Mouse (Mus musculus) frontal cortex, postnatal 14 days (tissue): Measurements from ENCODE around the gene Acta2.

Source experiments
- DNase-seq, 2 experiments: peaks; one replicate each; pipeline ENCODE4 v3.0.0; 2022; ENCODE audit warnings: low spot score in 2 of 2

Gene Acta2

GRCm38 (mm10) chr19:34254880-34255681 is at the start of gene Acta2:
Gene Acta2, minus strand, starts transcription at chr19:34255590.
- DNase-seq: no peak

DNA sequence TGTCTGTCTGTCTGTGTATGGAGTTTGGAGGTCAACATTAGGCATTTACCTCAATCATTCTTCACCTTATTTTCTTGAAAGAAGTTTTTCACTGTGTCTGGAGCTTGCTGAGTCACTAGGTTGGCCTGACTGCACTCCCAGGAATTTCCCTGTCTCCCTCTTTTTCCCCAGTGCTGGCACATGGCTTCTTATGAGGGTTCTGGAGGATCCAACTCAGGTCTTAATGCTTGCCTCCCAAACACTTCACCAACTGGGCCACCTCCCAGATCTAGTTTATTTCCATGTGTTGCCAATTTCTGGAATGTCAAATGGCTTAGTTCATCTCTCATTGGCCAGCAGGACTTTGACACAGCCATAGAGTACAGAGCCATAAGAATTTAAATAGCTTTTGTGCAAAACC is 49.5 kb upstream of the Acta2 start:
- no peak for DNase-seq

DNA sequence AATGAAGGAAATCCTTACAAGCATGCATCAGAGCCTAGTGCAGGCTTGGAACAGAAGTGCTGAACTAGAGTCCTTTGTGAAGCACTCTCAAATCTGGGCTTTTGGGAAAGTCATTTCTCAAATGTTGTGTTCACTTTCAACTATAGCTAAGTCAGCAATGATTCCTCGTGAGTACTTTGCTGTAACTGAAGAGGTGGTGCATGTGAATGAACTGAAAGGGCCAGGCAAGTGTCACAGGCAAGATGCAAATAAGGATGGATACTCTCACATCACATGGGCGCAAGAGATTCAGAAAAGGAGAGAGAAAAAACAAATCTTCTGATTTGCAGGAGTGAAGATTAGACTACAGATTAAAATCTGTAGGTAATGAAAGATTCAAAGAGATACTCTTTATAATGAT is 45.0 kb upstream of the Acta2 start:
- DNase-seq: no peak

DNA sequence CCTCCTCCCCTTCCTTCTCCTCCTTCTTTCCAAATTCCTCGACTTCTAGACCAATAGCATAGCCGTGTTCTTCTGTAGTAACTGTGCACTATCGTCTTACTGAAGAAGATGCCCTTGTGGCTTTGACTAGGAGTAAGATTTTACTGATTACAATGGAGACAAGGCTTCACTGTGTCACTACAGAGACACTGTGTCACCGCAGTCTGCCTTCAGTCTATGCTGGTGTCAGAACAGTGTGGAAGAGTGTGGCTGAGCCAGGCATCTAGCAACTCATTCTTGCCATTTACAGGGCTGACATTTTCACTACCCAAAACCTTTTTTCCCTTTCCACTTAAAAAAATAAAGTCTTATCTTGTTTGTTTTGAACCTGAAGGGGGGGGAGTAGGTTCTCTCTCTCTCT is 43.8 kb upstream of the Acta2 start:
- DNase-seq: no peak

DNA sequence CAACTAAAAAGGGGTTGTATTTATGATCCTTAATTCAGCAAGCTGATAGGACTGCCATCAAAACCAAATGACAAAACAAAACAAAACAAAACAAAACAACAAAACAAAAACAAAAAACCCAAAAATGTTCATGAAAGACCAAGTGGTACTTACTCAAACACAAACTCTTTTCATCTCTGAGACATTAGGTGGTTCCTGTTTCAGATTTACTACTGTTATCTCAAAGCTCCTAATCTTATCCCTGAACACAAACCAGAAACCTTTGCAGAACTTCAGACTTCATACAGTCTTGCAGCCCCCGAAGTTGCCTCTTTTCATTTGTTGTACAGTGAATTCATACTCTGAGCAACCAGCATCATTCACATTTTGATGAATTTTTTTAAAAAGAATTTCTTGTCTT is 43.1 kb upstream of the Acta2 start:
- no peak for DNase-seq

GRCm38 (mm10) chr19:34295442-34295841 is 40.1 kb upstream of the Acta2 start:
- no peak for DNase-seq

DNA sequence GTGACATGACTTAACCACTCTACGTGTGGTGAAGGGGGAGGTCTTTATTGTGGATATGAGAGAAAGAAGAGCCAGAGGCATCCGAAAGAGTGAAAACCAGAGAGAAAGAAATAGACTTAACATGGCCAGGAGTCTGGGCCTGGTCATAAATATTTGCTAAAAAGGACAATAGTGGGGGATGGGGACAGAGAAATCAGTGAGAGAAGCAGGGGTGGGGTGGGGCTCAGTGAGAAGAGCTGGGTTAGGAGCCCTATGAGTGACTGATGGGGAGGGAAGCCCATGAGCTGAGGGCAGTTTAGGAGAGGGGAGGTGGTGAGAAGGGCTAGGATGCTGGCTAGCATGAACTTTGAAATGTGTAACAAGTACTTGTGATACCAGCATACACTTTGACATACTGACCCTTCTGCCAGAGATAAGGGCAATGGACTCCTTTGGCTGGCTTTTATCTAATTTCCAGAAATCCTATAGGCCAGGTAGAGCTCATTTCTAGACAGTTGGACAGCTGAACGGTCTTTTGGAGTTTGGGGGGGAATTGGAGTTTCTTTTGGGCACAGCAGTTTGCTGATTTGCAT is 38.1 kb upstream of the Acta2 start:
- DNase-seq: no peak

- DNase-seq: no peak
Measured at GRCm38 (mm10) chr19:34292701-34293100, 37.3 kb upstream of the Acta2 start.

GRCm38 (mm10) chr19:34291956-34292355 is 36.6 kb upstream of the Acta2 start:
- no peak for DNase-seq

DNA sequence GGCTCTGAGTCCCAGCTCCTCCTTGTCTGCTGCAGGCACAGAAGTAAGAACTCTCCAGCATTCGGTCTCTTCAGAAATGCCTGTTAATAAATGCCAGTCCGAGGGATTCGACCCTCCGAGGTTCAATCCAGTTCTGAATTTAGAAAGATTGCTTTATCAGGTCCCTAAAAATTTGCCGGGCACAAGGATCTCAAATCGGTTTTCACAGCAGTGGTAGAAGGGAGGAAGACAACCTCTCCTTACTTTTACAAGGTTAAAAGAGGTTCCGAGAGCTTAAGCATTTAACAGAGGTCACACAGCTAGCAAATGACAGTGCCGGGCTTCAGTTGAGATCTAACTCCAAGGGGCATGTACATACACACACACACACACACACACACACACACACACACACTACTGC is 36.0 kb upstream of the Acta2 start:
- no peak for DNase-seq

DNA sequence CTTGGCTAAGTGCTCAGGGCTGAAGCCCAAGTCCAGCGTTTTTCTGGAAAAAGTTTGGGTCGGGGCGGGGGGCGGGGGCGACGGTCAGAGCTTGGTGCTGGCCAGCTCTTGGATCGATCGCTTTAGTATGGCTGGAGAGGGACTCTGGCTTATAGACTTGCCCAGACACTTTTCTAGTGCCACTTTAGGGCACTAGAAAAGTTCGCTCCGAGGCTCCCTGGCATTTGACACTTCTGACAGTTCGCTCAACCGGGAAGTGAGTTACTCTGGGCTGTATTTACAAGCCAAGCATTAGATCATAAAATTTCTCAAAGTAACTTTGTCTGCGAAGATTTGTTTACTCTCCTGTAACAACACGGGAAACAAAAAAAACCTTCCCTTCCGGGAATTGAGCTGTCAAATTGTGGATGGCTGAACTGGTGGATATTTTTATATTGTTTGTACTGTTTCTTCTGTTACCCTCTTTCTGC is 35.5 kb upstream of the Acta2 start:
- DNase-seq: no peak

DNA sequence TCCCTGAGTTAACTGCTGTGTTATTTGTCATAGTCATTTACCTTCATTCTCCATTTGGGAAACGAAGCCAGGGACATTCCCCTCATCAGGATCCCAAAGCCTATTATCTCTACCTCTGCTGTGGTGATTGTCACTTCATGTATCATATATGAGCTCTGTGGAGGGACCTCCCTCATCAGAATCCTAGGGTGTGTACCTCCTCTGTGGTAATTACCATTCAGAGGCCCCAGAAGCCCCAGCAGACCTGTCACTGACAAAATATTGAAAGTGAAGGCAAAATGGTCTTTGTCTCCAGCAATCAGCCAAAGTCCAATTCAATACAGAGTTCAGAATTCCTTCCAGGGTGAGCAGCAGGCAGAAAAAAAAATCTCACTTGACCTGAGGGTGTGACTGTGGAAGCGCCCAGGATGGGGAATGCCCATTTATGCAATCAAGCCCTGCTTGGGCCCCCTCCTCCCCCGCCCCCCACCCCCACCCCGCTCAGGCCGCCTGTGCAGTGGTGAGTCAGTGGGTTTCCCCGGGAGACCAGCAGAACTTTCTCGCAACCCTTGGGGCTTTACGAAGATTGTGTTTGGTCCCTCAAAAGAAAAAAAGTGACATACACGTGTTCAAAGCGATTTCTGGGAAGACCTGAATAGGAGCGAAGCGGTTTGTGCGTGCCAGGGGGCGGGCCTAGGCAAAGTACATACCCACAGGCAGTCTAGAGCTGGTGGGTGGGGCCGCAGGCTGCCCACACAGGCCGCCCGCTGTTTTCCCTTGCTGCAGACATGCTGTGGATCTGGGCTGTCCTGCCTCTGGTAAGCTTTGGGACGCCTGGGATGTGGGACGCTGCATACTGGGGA is 34.8 kb upstream of the Acta2 start, which contains the start of gene Fas:
Gene Fas (plus strand): TSS at position 719 of the 842 bp plus-strand sequence.
- peak; percentile 8 to 12 for DNase-seq

DNA sequence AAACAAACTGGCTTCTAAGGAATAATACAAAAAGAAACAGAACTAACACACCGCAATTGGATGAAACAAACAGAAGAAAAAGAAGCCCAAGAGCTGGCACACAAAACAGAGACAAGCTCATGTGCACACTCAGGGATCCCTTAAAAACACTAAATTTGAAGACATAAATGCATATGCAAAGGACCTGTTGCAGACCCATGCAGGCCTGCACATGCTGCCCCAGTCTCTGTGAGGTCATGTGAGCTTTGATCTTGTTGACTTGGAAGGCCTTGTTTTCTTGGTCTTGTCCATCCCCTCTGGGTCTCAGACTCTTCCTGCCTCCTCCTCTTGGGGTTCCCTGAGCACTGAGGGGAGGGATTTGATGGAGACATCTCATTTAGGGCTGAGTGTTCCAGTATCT is 33.3 kb upstream of the Acta2 start:
- DNase-seq: no peak

- no peak for DNase-seq
Measured at GRCm38 (mm10) chr19:34287656-34288415, 32.4 kb upstream of the Acta2 start.

- DNase-seq: no peak
Measured at GRCm38 (mm10) chr19:34287221-34287620, 31.8 kb upstream of the Acta2 start.

DNA sequence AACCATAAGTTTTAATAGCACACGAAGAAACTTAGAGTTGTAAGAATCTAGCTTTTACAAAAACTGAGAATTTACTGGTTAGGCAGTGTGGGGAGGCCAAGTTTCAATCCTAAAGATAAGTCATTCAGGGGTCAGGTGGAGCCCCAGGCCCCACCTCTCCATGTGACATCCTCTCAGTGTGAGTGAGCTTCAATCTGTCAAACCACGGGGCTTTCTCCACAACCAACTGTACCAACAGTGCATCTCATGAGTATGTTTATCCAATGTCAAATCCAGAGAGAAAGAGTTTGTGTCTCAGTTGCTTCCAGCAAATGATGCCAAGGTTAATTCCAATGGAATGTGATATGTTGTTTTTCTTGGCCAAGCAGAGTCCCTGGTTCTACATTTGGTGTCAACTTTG is 29.4 kb upstream of the Acta2 start:
- DNase-seq: no peak

- no peak for DNase-seq
Measured at GRCm38 (mm10) chr19:34284383-34284782, 29.0 kb upstream of the Acta2 start.

- no peak for DNase-seq
Measured at GRCm38 (mm10) chr19:34283614-34284013, 28.2 kb upstream of the Acta2 start.

DNA sequence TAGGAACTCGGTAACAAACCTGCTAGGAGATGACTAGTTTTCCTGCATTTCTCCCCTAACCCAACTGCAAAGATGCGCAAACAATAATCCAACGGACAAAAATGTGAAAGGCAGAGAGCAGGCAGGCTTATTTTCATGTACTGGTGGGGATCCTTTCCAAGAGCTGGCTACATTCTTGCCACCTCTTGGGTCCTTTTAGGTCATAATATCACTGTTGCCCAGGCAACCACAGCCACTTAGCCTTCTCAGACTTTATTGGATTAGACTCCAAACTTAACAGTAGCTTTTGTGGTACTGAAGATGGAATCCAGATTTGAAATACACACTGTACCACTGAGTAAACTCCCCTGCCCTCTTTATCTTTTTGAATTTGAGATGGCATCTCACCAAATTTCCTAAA is 22.7 kb upstream of the Acta2 start:
- no peak for DNase-seq

- no peak for DNase-seq
Measured at GRCm38 (mm10) chr19:34273073-34273472, 17.7 kb upstream of the Acta2 start.

DNA sequence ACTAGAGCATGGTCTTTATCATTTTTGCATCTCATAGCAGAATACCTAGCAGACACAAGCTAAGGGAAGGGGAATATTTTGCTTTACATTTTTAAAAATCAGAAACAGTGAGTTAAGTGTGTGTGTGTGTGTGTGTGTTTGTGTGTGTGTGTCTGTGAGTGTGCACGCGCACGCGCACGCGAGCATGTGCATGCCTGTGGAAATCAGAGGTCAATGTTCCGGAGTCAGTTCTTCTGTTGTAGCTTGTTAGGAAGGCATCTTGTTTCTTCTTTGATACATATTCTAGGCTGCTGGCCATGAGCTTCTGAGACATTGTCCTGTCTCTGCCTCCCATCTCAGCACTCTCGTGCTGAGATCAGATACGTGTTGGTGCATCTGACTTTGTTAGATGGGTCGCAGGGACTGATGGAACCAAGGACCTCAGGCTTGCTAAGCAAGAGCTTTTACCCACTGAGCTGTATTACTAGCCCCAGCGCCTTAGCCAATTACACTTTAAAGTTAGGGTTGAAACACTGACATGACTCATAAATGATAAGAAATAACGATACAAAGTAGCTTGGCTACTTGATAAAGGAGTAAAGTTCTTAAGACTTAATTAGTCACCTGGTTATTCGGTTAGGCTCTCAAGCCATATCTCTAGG is 15.6 kb upstream of the Acta2 start:
- no peak for DNase-seq
